Mouse (Mus musculus): ENCODE measurements around the gene Mef2d. TPM values are rescaled to one million over a fixed set of nuclear protein-coding genes. Genes with fewer than 3 reads are reported as not detected.

Gene Mef2d
- polyA plus RNA-seq, 1 experiment = 121 TPM

DNA sequence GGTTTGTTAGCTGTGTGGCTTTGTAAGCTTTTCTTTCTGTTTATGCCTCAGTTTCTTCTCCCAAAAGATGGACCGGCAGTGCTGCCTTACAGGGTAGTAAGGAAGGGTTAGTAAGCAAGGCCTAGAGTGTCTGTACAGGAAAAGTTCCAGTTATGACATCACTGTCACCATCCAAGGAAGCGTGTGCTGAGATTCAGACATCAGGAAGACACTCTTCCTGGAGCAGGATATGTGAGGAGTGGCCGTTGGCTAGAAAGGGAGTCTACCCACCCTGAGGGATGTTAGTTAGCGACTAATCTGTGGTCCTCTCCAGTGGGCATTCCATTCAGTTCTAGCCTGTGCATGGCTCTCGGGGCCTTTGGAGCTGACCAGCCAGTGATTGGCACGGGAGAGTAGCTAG is 40.0 kb upstream of the Mef2d start:
- Histone ChIP-seq H3K79me2 (ENCODE audit: control insufficient read depth, insufficient read depth) (no peaks in the 10 kb centered on the region), H3K4me2 (ENCODE audit: low read depth) (no peak overlapping the region), H3ac (ENCODE audit: control insufficient read depth, insufficient read length) (no peak overlapping the region), H3K27me3 (ENCODE audit: control insufficient read depth, insufficient read depth, insufficient read length) (no peaks in the 10 kb centered on the region), H3K36me3 (ENCODE audit: control insufficient read depth, insufficient read depth) (peaks cover 8% of the 10 kb centered on the region), H3K4me3 (no peak overlapping the region)
- no peak for TF ChIP-seq USF1 (IDR thresholded peaks at IDR 0.05; ENCODE audit: low read depth)
- TF ChIP-seq MYOD1 (IDR thresholded peaks at IDR 0.05; ENCODE audit: control insufficient read depth in 1 of 3, insufficient read length in 2 of 3, low read depth in 2 of 3) = no peak
- no peak for TF ChIP-seq MAX (IDR thresholded peaks at IDR 0.05; ENCODE audit: low read depth)
- no peak for TF ChIP-seq POLR2AphosphoS2 (IDR thresholded peaks at IDR 0.05; ENCODE audit: insufficient read length, low read depth)
- TF ChIP-seq E2F4 (IDR thresholded peaks at IDR 0.05; ENCODE audit: insufficient read depth) = no peak
- no peak for TF ChIP-seq TCF12 (IDR thresholded peaks at IDR 0.05; ENCODE audit: insufficient read depth, poor library complexity, severe bottlenecking)
- TF ChIP-seq MYOG (IDR thresholded peaks at IDR 0.05; ENCODE audit: control insufficient read depth in 1 of 3, insufficient read depth in 1 of 3, insufficient read length in 2 of 3, low read depth in 2 of 3) = no peak
- TF ChIP-seq REST (IDR thresholded peaks at IDR 0.05; ENCODE audit: insufficient read depth, insufficient read length) = no peak
- TF ChIP-seq POLR2A (IDR thresholded peaks at IDR 0.05; ENCODE audit: insufficient read length, low read depth) = no peak

- no peak overlapping the region for H3K4me2 ChIP-seq (ENCODE audit: low read depth)
- no peak overlapping the region for H3ac ChIP-seq (ENCODE audit: control insufficient read depth, insufficient read length)
- no peak for TF ChIP-seq E2F4 (IDR thresholded peaks at IDR 0.05; ENCODE audit: insufficient read depth)
- TF ChIP-seq MYOG (IDR thresholded peaks at IDR 0.05; ENCODE audit: control insufficient read depth in 1 of 3, insufficient read depth in 1 of 3, insufficient read length in 2 of 3, low read depth in 2 of 3) = no peak
- TF ChIP-seq CEBPB (IDR thresholded peaks at IDR 0.05; ENCODE audit: insufficient read depth, poor library complexity, severe bottlenecking) = no peak
- no peak for TF ChIP-seq POLR2A (IDR thresholded peaks at IDR 0.05; ENCODE audit: insufficient read length, low read depth)
- no peak for TF ChIP-seq SRF (IDR thresholded peaks at IDR 0.05; ENCODE audit: control insufficient read depth, insufficient read length, low read depth)
- no peak for TF ChIP-seq REST (IDR thresholded peaks at IDR 0.05; ENCODE audit: insufficient read depth, insufficient read length)
- no peak for TF ChIP-seq MAX (IDR thresholded peaks at IDR 0.05; ENCODE audit: low read depth)
- H3K36me3 ChIP-seq (ENCODE audit: control insufficient read depth, insufficient read depth) = peaks cover 8% of the 10 kb centered on the region
- no peaks in the 10 kb centered on the region for H3K79me2 ChIP-seq (ENCODE audit: control insufficient read depth, insufficient read depth)
- no peak overlapping the region for H3K4me3 ChIP-seq
- no peaks in the 10 kb centered on the region for H3K27me3 ChIP-seq (ENCODE audit: control insufficient read depth, insufficient read depth, insufficient read length)
Observed at GRCm38 (mm10) chr3:88102611-88103010, 39.6 kb upstream of the Mef2d start.

GRCm38 (mm10) chr3:88106126-88106525 is 36.0 kb upstream of the Mef2d start:
- Histone ChIP-seq H3K79me2 (ENCODE audit: control insufficient read depth, insufficient read depth) (no peaks in the 10 kb centered on the region), H3ac (ENCODE audit: control insufficient read depth, insufficient read length) (no peak overlapping the region), H3K36me3 (ENCODE audit: control insufficient read depth, insufficient read depth) (peaks cover 12% of the 10 kb centered on the region), H3K4me2 (ENCODE audit: low read depth) (no peak overlapping the region), H3K4me3 (no peak overlapping the region), H3K27me3 (ENCODE audit: control insufficient read depth, insufficient read depth, insufficient read length) (no peaks in the 10 kb centered on the region)
- TF ChIP-seq REST (IDR thresholded peaks at IDR 0.05; ENCODE audit: insufficient read depth, insufficient read length) (no peak), USF1 (IDR thresholded peaks at IDR 0.05; ENCODE audit: low read depth) (no peak), POLR2A (IDR thresholded peaks at IDR 0.05; ENCODE audit: insufficient read length, low read depth) (no peak), CEBPB (IDR thresholded peaks at IDR 0.05; ENCODE audit: insufficient read depth, poor library complexity, severe bottlenecking) (no peak), MYOG (IDR thresholded peaks at IDR 0.05; ENCODE audit: control insufficient read depth in 1 of 3, insufficient read depth in 1 of 3, insufficient read length in 2 of 3, low read depth in 2 of 3) (no peak)

DNA sequence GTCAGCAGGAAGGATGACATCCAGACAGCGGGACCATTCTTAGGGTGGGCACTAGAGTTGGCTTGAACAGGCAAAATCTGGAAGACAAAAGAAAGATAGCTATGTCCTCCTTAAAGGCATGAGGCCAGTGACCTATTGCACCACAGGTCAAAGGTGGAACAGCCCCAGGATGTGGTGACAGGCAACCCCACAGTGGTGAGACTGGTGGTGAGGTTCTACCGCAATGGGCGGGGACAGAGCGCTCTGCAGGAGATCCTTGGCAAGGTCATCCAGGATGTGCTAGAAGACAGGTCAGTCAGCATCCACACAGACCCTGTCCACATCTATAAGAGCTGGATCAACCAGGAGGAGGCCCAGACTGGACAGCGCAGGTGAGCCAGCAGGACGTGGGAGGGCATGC is 33.0 kb upstream of the Mef2d start:
- H3K36me3 ChIP-seq (ENCODE audit: control insufficient read depth, insufficient read depth) = peaks cover 8% of the 10 kb centered on the region
- no peaks in the 10 kb centered on the region for H3K27me3 ChIP-seq (ENCODE audit: control insufficient read depth, insufficient read depth, insufficient read length)
- H3ac ChIP-seq (ENCODE audit: control insufficient read depth, insufficient read length) = no peak overlapping the region
- H3K4me2 ChIP-seq (ENCODE audit: low read depth) = no peak overlapping the region
- H3K4me3 ChIP-seq = no peak overlapping the region
- no peaks in the 10 kb centered on the region for H3K79me2 ChIP-seq (ENCODE audit: control insufficient read depth, insufficient read depth)
- TF ChIP-seq E2F4 (IDR thresholded peaks at IDR 0.05; ENCODE audit: insufficient read depth) (no peak), USF1 (IDR thresholded peaks at IDR 0.05; ENCODE audit: low read depth) (no peak), CEBPB (IDR thresholded peaks at IDR 0.05; ENCODE audit: insufficient read depth, poor library complexity, severe bottlenecking) (no peak), TCF3 (IDR thresholded peaks at IDR 0.05; ENCODE audit: insufficient read length, low read depth) (no peak), MYOD1 (IDR thresholded peaks at IDR 0.05; ENCODE audit: control insufficient read depth in 1 of 3, insufficient read length in 2 of 3, low read depth in 2 of 3) (no peak), SRF (IDR thresholded peaks at IDR 0.05; ENCODE audit: control insufficient read depth, insufficient read length, low read depth) (no peak), MYOG (IDR thresholded peaks at IDR 0.05; ENCODE audit: control insufficient read depth in 1 of 3, insufficient read depth in 1 of 3, insufficient read length in 2 of 3, low read depth in 2 of 3) (no peak), MAX (IDR thresholded peaks at IDR 0.05; ENCODE audit: low read depth) (no peak), POLR2AphosphoS2 (IDR thresholded peaks at IDR 0.05; ENCODE audit: insufficient read length, low read depth) (no peak), REST (IDR thresholded peaks at IDR 0.05; ENCODE audit: insufficient read depth, insufficient read length) (no peak), TCF12 (IDR thresholded peaks at IDR 0.05; ENCODE audit: insufficient read depth, poor library complexity, severe bottlenecking) (no peak)

DNA sequence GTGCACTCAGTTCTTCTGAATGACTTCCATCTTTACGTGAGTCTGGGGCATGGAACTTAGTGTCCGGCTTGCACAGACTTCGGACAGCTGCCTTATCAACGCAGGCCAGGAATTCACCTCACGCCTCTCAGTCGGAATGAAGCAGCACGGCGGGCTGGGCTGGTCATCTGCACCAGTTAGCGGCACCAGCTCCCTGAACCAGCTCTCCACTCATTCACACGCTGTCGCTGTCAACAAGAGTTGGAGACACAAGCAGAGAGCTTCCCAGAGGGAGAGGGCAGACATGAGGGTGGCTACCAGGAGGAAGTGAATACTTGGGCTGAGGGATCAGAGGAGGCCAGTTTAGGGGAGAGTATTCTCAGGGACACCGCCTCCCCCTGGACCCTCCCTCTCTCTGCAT is 27.8 kb upstream of the Mef2d start:
- Histone ChIP-seq H3K4me2 (ENCODE audit: low read depth) (no peak overlapping the region), H3K4me3 (no peak overlapping the region), H3ac (ENCODE audit: control insufficient read depth, insufficient read length) (no peak overlapping the region), H3K27me3 (ENCODE audit: control insufficient read depth, insufficient read depth, insufficient read length) (no peaks in the 10 kb centered on the region), H3K36me3 (ENCODE audit: control insufficient read depth, insufficient read depth) (no peaks in the 10 kb centered on the region), H3K79me2 (ENCODE audit: control insufficient read depth, insufficient read depth) (no peaks in the 10 kb centered on the region)
- TF ChIP-seq POLR2AphosphoS2 (IDR thresholded peaks at IDR 0.05; ENCODE audit: insufficient read length, low read depth) (no peak), MYOG (IDR thresholded peaks at IDR 0.05; ENCODE audit: control insufficient read depth in 1 of 3, insufficient read depth in 1 of 3, insufficient read length in 2 of 3, low read depth in 2 of 3) (no peak), REST (IDR thresholded peaks at IDR 0.05; ENCODE audit: insufficient read depth, insufficient read length) (no peak), POLR2A (IDR thresholded peaks at IDR 0.05; ENCODE audit: insufficient read length, low read depth) (no peak), TCF12 (IDR thresholded peaks at IDR 0.05; ENCODE audit: insufficient read depth, poor library complexity, severe bottlenecking) (no peak), MYOD1 (IDR thresholded peaks at IDR 0.05; ENCODE audit: control insufficient read depth in 1 of 3, insufficient read length in 2 of 3, low read depth in 2 of 3) (no peak), USF1 (IDR thresholded peaks at IDR 0.05; ENCODE audit: low read depth) (no peak), TCF3 (IDR thresholded peaks at IDR 0.05; ENCODE audit: insufficient read length, low read depth) (no peak), MAX (IDR thresholded peaks at IDR 0.05; ENCODE audit: low read depth) (no peak), SRF (IDR thresholded peaks at IDR 0.05; ENCODE audit: control insufficient read depth, insufficient read length, low read depth) (no peak), CEBPB (IDR thresholded peaks at IDR 0.05; ENCODE audit: insufficient read depth, poor library complexity, severe bottlenecking) (no peak)

All from myocyte (in vitro differentiated cells).